Mouse (Mus musculus) retina, postnatal 7 days (tissue): ENCODE results near the gene Ksr1.

ENCODE experiments used
- DNase-seq: peaks from one replicate; pipeline ENCODE4 v3.0.0-alpha.2; 2012; ENCODE audit warnings: low read depth, low spot score

The Ksr1 gene

GRCm38 (mm10) chr11:79067172-79067571, 79.0 kb downstream of the Ksr1 start:
- DNase-seq, result no peak

GRCm38 (mm10) chr11:79066191-79066530, 80.0 kb downstream of the Ksr1 start:
- DNase-seq, result no peak

GRCm38 (mm10) chr11:79065463-79066190, 80.6 kb downstream of the Ksr1 start:
- no peak for DNase-seq

DNA sequence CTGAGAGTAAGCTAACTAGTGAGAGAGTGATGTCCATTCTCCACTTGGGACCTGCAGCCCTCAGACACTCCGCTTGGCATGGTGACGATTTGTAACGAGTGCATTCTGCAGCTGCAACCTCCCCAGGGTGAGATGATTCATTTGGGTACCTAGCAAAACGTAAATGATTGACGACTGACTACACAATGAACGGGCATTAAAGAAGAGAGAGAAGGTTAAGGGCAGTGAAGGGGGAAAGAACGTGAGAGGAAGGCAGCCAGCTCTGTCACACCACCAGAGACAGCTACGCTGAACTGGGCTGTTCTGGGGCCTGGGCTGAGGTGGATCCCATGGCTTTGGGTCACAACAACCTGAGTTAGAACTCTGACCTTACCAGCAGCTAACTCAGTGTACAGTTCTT, 81.9 kb downstream of the Ksr1 start:
- DNase-seq, result no peak

GRCm38 (mm10) chr11:79063616-79064015, 82.6 kb downstream of the Ksr1 start:
- no peak for DNase-seq

DNA sequence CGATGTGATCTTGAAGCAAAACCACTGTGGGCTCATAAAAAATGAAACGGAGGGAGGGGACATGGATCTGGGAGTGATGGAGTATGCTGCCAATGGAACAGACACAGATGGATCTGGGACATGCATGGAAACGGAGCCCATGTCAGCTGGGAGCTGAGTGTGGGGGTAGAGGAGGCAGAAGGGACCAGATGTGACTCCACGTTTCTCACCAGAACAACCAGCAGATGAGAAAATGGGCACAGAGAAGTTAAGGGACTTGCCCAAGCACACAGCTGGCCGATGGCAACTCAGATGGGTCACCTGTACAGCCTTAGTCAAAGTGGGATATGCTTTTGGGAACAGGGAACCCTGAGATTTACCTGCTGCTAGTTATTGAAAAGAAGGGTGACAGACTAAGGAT, 83.3 kb downstream of the Ksr1 start:
- no peak for DNase-seq

GRCm38 (mm10) chr11:79061839-79062238, 84.4 kb downstream of the Ksr1 start:
- DNase-seq, result no peak

- no peak for DNase-seq
Measured at GRCm38 (mm10) chr11:79059850-79060249, 86.4 kb downstream of the Ksr1 start.

DNA sequence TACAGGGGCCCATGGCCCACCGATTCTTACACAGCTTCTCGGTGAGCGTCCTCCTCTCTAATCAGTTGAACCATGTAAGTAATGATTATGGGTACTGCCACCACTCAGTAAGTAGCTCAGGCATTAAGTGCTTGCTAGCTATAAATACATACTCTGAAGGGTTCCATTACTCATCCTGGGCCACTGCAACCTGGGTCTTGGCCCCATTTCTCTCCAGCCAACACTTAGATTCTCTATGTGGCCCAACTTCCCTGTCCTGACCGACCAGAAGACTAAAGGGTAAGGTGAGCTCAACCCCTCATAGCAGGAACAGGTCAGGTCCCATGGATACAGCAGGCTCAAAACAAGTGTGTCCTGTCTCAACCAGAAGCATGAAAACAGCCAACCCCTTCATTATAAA, 87.1 kb downstream of the Ksr1 start:
- DNase-seq, result no peak

DNA sequence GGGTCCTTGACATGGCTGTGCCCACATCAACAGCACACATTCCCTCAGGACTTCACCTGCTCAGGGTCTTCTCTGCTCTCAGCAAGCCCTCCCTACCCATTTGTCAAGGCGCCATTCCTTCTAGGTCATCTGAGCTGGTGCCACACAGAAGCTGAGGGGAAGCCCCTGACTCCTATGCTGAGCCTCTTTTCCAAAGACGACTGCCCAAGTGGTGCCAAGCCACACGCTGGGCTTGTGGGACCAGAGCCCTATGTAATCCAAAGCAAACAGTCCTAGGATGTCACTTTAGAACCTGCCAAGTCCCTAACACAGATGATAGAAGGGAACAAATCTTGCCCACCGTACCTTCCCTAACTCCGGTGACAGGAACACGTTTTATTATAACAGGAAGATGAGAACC, 87.6 kb downstream of the Ksr1 start:
- no peak for DNase-seq

DNA sequence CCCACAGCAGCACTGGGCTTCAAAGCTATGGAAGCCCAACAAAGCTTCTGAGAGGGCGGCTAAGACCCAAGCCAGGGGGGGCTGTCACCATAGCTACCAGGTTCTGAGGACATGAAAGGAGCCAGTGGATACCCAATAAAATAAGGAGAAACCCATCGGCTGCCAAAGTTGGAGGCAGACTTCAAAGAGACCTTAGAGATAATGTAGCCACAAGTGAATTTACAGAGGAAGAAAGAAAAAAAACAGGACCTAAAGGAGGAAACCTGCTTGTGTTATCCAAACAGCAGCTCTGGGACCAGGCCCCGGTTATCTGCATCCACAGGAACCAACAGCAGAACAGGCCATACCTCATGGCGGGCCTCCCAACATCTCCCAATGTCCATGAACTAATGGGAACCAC, 88.4 kb downstream of the Ksr1 start:
- no peak for DNase-seq

DNA sequence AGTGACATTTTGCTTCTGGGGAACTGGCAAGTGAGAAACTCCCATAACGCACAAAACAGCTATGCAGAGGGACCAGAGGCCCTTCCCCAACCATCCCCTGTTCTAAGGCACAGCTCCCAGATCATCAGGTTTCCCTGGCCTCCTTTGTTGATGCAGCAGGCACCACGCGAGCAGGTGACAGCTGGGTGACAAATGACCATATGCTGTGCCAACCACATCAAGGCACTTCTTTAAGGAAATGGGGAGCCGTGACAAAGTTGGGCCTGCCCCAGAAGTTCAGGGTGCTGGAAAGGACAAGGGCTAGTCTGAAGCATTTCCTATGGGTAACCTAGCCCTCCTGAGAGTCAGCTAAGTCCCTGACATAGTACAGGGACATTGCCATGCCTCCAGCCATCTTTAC, 89.3 kb downstream of the Ksr1 start:
- DNase-seq, result no peak

DNA sequence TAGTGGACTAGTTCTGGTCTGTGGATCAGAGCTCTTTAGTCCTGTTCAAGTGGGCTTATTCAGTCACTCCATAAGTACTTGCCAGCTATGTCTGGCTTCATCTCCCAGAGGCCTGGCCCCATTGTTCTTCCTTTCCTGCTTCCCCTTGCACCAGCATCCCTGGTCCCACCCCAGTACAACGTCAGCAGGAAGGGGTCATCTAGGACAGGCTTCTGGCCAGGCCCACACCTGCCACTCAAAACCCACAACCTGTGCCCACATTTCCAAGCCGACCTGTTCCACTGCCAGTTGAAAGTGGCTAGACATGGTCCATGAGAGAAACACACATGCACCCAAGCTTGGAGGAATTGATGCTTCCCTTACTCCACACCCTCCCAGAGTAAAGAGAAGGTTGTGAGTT, 90.2 kb downstream of the Ksr1 start:
- DNase-seq, result no peak

- no peak for DNase-seq
Measured at GRCm38 (mm10) chr11:79055161-79055560, 91.0 kb downstream of the Ksr1 start.

GRCm38 (mm10) chr11:79054161-79055152, 91.8 kb downstream of the Ksr1 start:
- no peak for DNase-seq

GRCm38 (mm10) chr11:79053437-79053836, 92.8 kb downstream of the Ksr1 start:
- no peak for DNase-seq

GRCm38 (mm10) chr11:79052769-79053168, 93.4 kb downstream of the Ksr1 start:
- DNase-seq, result no peak

DNA sequence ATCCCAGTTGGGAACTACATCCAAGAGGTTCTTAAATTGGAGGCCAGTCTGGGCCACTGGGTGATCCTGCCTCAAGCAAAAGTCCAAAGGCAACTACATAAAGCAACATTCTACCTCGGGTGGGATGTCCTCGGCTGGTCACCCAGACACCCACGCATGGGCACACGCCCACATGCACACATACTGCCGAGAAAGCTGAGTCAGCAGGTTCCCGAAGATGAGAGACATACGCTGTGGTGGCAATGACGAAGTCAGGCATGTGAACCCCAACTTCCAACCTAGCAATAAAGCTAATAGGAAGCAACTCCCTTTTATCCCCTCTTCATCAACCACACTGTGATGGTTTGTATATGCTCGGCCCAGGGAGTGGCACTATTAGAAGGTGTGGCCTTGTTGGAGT, 94.7 kb downstream of the Ksr1 start:
- DNase-seq, result no peak

- no peak for DNase-seq
Measured at GRCm38 (mm10) chr11:79050781-79051507, 95.3 kb downstream of the Ksr1 start.

- DNase-seq, result no peak
Measured at GRCm38 (mm10) chr11:79048906-79049305, 97.3 kb downstream of the Ksr1 start.

DNA sequence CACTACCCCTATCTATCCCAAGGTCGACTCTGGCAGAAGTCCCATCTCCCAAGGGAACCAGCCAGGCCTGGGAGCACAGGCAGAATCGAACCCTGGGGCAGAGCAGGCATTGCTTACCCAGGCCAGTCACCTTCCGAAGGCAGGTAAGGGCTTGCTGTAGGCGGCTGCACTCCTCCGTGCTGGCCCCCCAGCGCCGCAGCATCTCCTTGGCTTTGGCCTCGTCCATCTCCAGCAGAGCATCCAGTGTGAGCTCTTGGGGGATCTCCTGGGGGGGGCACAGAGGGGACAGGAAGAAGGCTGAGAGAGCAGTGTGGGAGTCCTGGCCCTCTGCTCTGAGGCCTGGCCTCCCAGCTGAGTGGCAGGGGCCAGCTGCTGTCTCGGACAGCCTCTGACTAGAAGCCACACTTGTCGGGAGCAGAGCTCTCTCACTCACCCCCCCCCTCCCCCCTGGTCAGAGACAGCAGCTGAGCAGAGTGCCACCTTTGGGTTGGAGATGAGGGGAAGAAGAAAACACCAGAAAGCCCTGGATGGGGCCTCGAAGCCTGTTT, 99.0 kb downstream of the Ksr1 start:
- DNase-seq, result no peak

- no peak for DNase-seq
Measured at GRCm38 (mm10) chr11:79046561-79047155, 99.5 kb downstream of the Ksr1 start.
